Mouse (Mus musculus): ENCODE measurements around the gene Fam129b.

- TF ChIP-seq POLR2A (IDR thresholded peaks at IDR 0.05; ENCODE audit: low read depth, low read length) (no peak), CTCF (IDR thresholded peaks at IDR 0.05; ENCODE audit: borderline replicate concordance, insufficient read depth, low read length) (no peak)
Measured at GRCm38 (mm10) chr2:32896507-32897147, 20.7 kb downstream of the Fam129b start.
